Mouse (Mus musculus) kidney, adult 8-10 months (tissue): ENCODE measurements around the gene Fbxo22.
"Not testable (repeated sequence)": the region's sequence is repeated elsewhere in the genome, so short reads cannot be mapped to it uniquely, and the experiment has no call there.

Experiments
- DNase-seq, 2 experiments: peaks; one replicate each; pipeline ENCODE4 v3.0.0; 2022

Gene Fbxo22

DNA sequence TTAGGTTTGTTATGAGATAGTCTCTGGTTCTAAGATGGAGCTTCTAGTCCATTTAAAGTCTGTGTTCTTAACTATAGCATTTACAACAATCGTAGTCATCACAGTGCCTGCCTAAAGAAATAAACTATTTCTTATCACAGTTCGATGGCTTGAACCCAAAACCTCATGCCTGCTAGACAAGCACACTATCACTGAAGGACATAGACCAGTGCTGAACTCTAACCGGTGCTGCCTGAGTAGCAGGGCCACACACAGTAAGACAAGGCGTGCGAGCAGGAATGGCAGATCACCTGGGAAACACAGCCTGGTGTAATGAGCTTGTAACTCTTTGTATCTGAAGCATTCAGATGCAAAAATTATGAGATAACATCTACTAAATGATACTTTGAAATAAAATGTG is 32.1 kb downstream of the Fbxo22 start:
- DNase-seq, result no peak

DNA sequence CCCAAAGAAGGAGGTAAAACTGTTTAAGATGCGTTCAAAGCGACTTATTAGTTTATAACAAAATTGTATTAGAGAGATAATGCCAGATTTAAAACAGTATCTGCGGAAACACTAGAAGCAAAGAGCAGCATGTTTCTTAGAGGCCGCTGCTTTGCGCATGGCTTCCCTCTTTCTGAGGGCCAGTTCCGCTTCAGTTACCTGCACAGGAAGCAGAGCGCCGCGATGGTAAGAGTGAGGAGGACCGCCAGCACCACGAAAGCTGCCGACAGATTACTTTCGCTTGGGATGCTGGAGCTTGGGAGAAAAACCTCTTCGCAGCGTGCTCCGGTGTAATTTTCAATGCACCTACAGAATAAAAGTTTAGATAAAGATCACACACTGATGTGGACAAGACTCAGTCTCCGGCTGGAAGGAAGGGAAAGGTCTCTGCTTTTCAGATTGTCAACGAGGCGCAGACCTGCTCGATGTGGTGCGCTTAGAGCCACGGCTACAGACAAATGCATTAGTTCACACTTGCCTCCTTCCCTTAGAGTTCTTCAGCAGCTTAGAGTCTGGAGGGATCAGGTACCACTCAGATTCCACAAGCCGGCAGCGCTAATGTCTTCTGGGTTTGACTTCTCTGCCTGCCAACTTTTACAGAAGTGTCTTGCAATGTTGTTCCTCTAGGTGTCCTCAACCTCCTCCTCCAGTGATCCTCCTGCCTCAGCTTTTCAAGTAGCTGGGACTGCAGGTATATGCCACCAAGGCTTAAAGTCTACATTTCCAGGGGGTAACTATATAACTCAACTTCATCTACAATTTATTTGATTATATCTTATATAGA is 33.3 kb downstream of the Fbxo22 start:
- peak in 1 of 2 experiments; percentile 23 for DNase-seq

DNA sequence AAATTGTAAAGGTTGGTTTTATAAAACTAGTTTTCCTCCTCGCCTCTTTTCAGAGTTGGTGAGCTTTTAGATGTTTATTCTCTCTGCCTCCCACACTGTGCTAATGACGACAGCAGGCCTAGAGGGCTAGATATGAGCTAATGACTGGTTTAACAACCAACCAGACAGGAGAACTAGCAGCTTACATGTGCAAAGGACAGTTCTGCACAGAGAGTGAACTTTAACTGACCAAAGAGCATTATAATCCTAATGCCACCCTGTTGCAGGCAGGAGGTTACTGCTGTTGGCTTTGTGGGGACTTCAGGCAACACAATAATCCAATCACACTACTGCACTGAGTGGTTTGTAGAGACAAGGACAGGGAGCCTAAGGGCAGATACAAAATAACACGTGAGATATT is 34.6 kb downstream of the Fbxo22 start:
- no peak for DNase-seq

GRCm38 (mm10) chr9:55244079-55244478 is 35.4 kb downstream of the Fbxo22 start:
- DNase-seq, result no peak

DNA sequence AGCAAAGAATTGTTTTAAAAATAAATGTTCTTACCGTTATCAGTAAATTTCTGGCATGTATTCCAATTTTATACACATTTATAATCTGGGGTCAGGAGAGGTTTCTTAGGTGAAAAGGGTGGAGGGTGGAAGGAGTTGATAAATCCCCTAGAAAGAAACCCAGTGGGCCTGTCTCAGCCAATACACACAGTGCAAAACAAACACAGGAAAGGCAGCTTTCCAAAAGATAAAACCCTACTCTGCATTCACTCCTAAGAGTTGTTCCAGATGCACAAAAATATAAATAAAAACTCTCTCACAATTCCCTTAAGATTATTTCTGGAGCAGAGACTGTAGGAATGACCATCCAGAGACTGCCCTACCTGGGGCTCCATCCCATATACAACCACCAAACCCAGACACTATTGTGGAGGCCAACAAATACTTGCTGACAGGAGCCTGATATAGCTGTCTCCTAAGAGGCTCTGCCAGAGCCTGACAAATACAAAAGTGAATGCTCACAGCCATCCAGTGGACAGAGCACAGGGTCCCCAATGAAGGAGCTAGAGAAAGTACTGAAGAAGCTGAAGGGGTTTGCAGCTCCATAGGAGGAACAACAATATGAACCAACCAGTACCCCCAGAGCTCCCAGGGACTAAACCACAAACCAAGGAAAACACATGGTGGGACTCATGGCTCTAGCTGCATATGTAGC is 36.5 kb downstream of the Fbxo22 start:
- DNase-seq, result not testable (repeated sequence)

GRCm38 (mm10) chr9:55246440-55246839 is 37.7 kb downstream of the Fbxo22 start:
- DNase-seq, result no peak

GRCm38 (mm10) chr9:55246918-55247317 is 38.2 kb downstream of the Fbxo22 start:
- DNase-seq, result no peak

DNA sequence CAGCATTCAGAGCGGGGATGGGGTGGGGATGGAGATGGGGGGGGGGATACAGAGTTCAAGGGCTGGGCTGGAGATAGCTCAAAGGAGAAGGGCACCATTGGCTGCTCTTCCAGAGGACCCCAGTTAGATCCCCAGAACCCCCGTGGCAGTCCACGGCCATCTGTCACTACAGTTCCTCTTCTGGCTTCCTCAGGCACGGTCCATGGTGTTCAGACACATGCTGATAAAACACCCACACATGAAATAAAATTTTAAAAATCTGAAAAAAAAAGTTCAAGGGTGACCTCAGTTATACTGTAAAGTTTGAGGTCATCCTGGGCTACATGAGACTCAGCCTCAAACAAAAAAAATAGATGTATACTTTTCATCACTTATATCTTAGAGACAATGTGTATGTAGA is 39.7 kb downstream of the Fbxo22 start:
- no peak for DNase-seq

- DNase-seq, result peak; percentile 25 to 45
Observed at GRCm38 (mm10) chr9:55250595-55251247, 42.0 kb downstream of the Fbxo22 start.

DNA sequence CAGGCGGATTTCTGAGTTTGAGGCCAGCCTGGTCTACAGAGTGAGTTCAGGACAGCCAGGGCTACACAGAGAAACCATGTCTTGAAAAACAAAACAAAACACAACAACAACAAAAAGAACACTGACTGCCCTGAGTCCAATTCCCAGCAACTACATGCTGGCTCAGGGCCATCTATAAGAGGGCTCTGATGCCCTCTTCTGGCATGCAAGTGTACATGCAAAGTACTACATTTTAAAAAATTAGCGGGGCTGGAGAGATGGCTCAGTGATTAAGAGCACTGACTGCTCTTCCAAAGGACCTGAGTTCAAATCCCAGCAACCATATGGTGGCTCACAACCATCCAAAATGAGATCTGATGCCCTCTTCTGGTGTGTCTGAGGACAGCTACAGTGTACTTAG is 43.4 kb downstream of the Fbxo22 start:
- not testable (repeated sequence) for DNase-seq

GRCm38 (mm10) chr9:55253849-55254248 is 45.1 kb downstream of the Fbxo22 start:
- no peak for DNase-seq

- DNase-seq, result no peak
Observed at GRCm38 (mm10) chr9:55255056-55255455, 46.3 kb downstream of the Fbxo22 start.

- no peak for DNase-seq
Observed at GRCm38 (mm10) chr9:55255604-55256003, 46.9 kb downstream of the Fbxo22 start.

DNA sequence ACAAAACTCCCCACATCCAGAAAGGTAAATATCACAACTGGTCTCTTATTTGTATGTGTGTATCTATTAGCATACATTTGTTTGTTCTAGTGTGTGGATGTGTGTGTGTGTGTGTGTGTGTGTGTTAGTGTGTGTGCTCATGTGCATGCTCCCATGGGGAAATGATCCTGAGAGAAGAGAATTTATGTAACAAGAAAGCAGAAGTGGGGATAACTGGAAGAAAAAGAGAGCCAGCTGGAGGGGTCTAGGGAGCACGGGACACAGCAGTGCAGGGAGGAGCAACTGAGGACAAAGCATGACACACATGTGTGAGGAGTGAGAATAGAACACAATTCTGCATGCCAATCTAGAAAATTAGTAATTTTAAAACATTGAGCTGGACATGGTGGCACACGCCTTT is 48.4 kb downstream of the Fbxo22 start:
- DNase-seq, result no peak

- peak in 1 of 2 experiments; percentile 23 for DNase-seq
Observed at GRCm38 (mm10) chr9:55259741-55260140, 51.0 kb downstream of the Fbxo22 start.

DNA sequence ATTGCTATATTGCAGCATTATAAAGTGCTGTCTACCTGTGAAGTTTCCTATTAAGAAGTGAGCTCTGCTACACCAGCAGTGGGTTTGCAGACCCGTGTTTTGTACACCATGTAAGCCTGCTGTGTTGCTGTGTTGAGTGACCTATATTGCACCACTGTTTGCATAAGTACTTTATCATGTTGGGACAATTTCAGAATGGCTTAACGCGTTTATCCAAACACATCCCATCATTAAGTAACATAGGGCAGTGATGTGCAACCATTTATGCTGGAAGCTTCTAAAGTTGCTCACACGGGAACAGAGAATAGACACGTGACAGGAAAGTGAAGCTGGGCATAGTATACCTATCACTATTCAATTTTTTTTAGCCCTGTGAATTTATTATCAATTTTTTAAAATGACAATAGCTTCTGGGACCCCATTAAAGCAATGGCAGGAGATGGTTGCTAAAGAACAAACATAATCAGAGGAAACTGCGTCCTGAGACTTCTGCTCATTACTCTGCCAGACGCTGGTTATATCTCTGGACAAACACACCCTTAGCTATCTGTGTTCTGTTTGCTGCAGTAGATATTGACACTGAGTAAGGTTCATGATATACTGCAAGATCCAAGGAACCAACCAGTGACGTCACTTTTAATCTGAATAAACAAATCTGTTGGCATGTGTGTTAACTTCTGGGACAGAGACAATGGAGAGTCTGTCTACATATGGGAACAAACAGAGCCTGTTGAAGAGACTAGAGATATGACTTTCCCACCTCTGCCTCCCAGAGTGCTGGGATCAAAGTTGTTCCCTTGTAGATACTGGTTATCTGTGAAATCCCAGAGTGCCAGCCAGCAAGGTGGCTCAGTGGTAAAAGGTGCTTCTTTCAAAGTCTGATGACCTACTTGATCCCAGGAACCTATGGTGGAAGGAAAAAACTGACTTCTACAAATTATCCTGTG is 55.9 kb downstream of the Fbxo22 start:
- no peak for DNase-seq

- no peak for DNase-seq
Observed at GRCm38 (mm10) chr9:55271960-55272560, 63.3 kb downstream of the Fbxo22 start.

GRCm38 (mm10) chr9:55273906-55274305 is 65.2 kb downstream of the Fbxo22 start:
- DNase-seq, result no peak
